Mouse (Mus musculus) hindbrain, embryonic 13.5 days (tissue): ENCODE measurements around the gene Cldn12. TPM values are rescaled to one million over a fixed set of nuclear protein-coding genes. Genes with fewer than 3 reads are reported as not detected.

Experiments used
- ATAC-seq: fragments of 200-750 bp; cut with Nextera tagmentation; 2 replicates; pipeline ENCODE4 v1.8.0; 2017; ENCODE audit warnings: moderate TSS enrichment; ENCODE audit not compliant: low FRiP score
- H3K27ac ChIP-seq: fragments of 300-500 bp; sonication (generic); 2 replicates; pipeline ENCODE4 v1.5.1; 2015; ENCODE audit warnings: inconsistent platforms, mild to moderate bottlenecking, moderate library complexity
- H3K27me3 ChIP-seq: fragments of 300-500 bp; sonication (generic); 2 replicates; pipeline ENCODE4 v1.6.1; 2015; ENCODE audit warnings: mild to moderate bottlenecking, inconsistent platforms
- H3K36me3 ChIP-seq: fragments of 300-500 bp; sonication (generic); 2 replicates; pipeline ENCODE4 v1.6.1; 2015; ENCODE audit warnings: mild to moderate bottlenecking, inconsistent platforms
- H3K4me1 ChIP-seq: fragments of 300-500 bp; sonication (generic); replicated peaks from 2 replicates; pipeline ENCODE4 v1.6.1; 2015; ENCODE audit warnings: inconsistent platforms
- H3K4me2 ChIP-seq: fragments of 300-500 bp; sonication (generic); 2 replicates; pipeline ENCODE4 v1.6.1; 2015; ENCODE audit warnings: inconsistent platforms, mild to moderate bottlenecking, moderate library complexity
- H3K4me3 ChIP-seq: fragments of 300-500 bp; sonication (generic); 2 replicates; pipeline ENCODE4 v1.5.1; 2015; ENCODE audit warnings: mild to moderate bottlenecking, inconsistent platforms
- H3K9ac ChIP-seq: fragments of 300-500 bp; sonication (generic); 2 replicates; pipeline ENCODE4 v1.6.1; 2015; ENCODE audit warnings: mild to moderate bottlenecking, inconsistent platforms
- H3K9me3 ChIP-seq: fragments of 300-500 bp; sonication (generic); 2 replicates; pipeline ENCODE4 v1.6.1; 2016; ENCODE audit warnings: inconsistent platforms
- WGBS: fragments of 180-500 bp; shearing (Covaris S2); methylation state at CpG from one replicate; pipeline ENCODE4 v1.1.7; 2015; 5-methylcytosine and 5-hydroxymethylcytosine counted together
- polyA plus RNA-seq: library from polyadenylated mRNA; unstranded; fragments of >200 nt; fragmentation: Nextera tagmentation; extraction: Ambion mirVana; gene quantifications from 2 replicates; pipeline ENCODE4 v1.2.1, GENCODE M21; 2015

The Cldn12 gene
- polyA plus RNA-seq, 1 experiment from 2014 or later, result 20.6 TPM

DNA sequence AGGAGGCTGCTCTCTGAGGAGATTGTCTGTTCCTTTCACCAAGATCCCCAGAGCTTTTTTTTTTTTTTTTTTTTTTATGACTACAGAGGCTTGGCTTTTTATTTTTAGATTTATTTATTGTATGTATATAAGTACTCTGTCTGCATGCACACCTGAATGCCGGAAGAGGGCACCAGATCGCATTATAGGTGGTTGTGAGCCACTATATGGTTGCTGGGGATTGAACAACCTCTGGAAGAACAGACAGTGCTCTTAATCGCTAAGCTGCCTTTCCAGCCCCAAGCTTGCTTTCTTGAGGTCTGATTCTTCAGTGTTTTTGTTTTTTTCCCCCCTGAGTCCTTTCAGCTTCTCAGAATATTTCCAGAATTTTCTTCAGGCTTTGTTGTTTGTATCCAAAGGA lies 28.7 kb downstream of the Cldn12 start:
- no peak overlapping the region for H3K27ac ChIP-seq
- H3K9ac ChIP-seq, result no peak overlapping the region
- no peak overlapping the region for H3K4me2 ChIP-seq
- ATAC-seq, result no peak
- H3K4me3 ChIP-seq, result no peak overlapping the region
- H3K4me1 ChIP-seq, result no peaks in the 10 kb centered on the region
- H3K27me3 ChIP-seq, result no peaks in the 10 kb centered on the region
- no peaks in the 10 kb centered on the region for H3K9me3 ChIP-seq
- WGBS, result 24% methylated on average over 3 of the region's 3 CpGs
- H3K36me3 ChIP-seq, result no peaks in the 10 kb centered on the region

- Histone ChIP-seq H3K9ac (no peak overlapping the region), H3K27ac (no peak overlapping the region), H3K27me3 (0 out of 2 replicates have a peak, but pooled peaks cover 2% of the 10 kb centered on the region), H3K4me2 (no peak overlapping the region), H3K36me3 (no peaks in the 10 kb centered on the region), H3K4me3 (no peak overlapping the region), H3K4me1 (no peaks in the 10 kb centered on the region), H3K9me3 (no peaks in the 10 kb centered on the region)
- no peak for ATAC-seq
- 65% methylated on average over 9 of the region's 9 CpGs for WGBS
Observed at GRCm38 (mm10) chr5:5483254-5483858, 31.4 kb downstream of the Cldn12 start.

DNA sequence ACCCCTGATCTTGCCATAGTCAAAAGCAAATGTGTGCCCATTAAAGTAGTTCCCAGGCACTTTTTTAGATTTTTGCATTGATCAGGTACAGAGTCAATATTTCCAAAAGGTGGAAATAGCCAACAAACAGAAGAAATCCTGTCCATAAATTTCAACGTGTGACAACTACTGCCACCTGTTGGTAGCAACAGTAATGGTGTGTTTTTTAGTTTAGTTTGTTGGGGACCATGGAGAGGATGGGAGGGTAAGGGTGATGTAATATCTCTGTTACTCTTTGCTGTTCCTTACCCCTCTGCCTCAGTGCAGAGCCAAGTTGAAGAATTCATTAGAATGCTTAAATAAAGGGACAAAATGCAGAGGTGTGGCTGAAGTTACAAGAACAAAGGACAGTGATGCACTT lies 33.1 kb downstream of the Cldn12 start:
- no peak overlapping the region for H3K27ac ChIP-seq
- no peak overlapping the region for H3K9ac ChIP-seq
- no peak overlapping the region for H3K4me3 ChIP-seq
- H3K36me3 ChIP-seq, result no peaks in the 10 kb centered on the region
- H3K27me3 ChIP-seq, result 0 out of 2 replicates have a peak, but pooled peaks cover 2% of the 10 kb centered on the region
- H3K4me1 ChIP-seq, result no peaks in the 10 kb centered on the region
- H3K9me3 ChIP-seq, result no peaks in the 10 kb centered on the region
- WGBS, result 6% methylated on average over 1 of the region's 1 CpGs
- ATAC-seq, result 0 out of 2 replicates have a peak, but pooled peaks have one; percentile 39
- no peak overlapping the region for H3K4me2 ChIP-seq

DNA sequence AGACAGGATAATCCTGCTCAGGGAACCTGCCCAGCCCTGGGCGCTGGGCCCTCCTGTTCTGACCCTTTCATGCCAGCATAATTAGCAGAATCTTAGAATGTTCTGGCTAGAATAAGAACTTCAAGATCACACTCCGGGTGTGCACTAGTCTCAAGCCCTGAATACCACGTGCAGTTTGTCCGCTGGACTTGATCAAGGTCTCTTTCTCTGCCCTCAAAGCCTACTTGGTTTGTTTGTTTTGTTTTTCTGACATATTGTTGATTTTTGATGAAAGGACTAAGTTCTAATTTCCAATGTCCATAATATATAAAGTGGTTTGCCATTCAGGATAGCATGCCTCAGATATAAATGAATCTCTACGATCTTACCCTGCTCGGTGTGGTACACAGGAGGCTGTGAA lies 35.7 kb downstream of the Cldn12 start, which contains the start of gene 1700015F17Rik:
Gene 1700015F17Rik (minus strand): TSS at position 101 of the 400 bp plus-strand sequence.
- Histone ChIP-seq H3K4me1 (no peaks in the 10 kb centered on the region), H3K9ac (no peak within 1 kb of the TSS), H3K36me3 (no peaks in the 10 kb centered on the region), H3K4me2 (no peak within 1 kb of the TSS), H3K4me3 (no peak within 1 kb of the TSS), H3K27ac (no peak within 1 kb of the TSS), H3K27me3 (0 out of 2 replicates have a peak, but pooled peaks cover 2% of the 10 kb centered on the region), H3K9me3 (no peaks in the 10 kb centered on the region)
- WGBS, result 94% methylated on average over 6 of the region's 6 CpGs
- no peak for ATAC-seq

- Histone ChIP-seq H3K36me3 (no peaks in the 10 kb centered on the region), H3K9ac (no peak overlapping the region), H3K4me1 (no peaks in the 10 kb centered on the region), H3K9me3 (no peaks in the 10 kb centered on the region), H3K27ac (no peak overlapping the region), H3K4me3 (no peak overlapping the region), H3K27me3 (0 out of 2 replicates have a peak, but pooled peaks cover 2% of the 10 kb centered on the region), H3K4me2 (no peak overlapping the region)
- ATAC-seq, result no peak
- 93% methylated on average over 4 of the region's 4 CpGs for WGBS
Observed at GRCm38 (mm10) chr5:5476133-5476532, 38.6 kb downstream of the Cldn12 start.

- Histone ChIP-seq H3K27ac (no peak overlapping the region), H3K27me3 (no peaks in the 10 kb centered on the region), H3K4me2 (no peak overlapping the region), H3K9ac (no peak overlapping the region), H3K9me3 (no peaks in the 10 kb centered on the region), H3K4me3 (no peak overlapping the region), H3K4me1 (no peaks in the 10 kb centered on the region), H3K36me3 (no peaks in the 10 kb centered on the region)
- ATAC-seq, result no peak
- WGBS, result 73% methylated on average over 1 of the region's 1 CpGs
Observed at GRCm38 (mm10) chr5:5465256-5465655, 49.5 kb downstream of the Cldn12 start.

Other genes with a start within 250 kb of the Cldn12 start
- gene Cdk14, start 94.6 kb downstream of the Cldn12 start, polyA plus RNA-seq, result 35.8 and 36.1 TPM in 2 replicates
- not detected in 2 replicates for gene 1700015F17Rik, start 35.8 kb downstream of the Cldn12 start, polyA plus RNA-seq
- gene Gtpbp10, start 44.6 kb upstream of the Cldn12 start, polyA plus RNA-seq, result 20.6 and 26.1 TPM in 2 replicates
- 11.7 and 13.1 TPM in 2 replicates for gene Gm8773, start 58.8 kb upstream of the Cldn12 start, polyA plus RNA-seq
- 7.4 and 10.8 TPM in 2 replicates for gene Cfap69, start 149.3 kb upstream of the Cldn12 start, polyA plus RNA-seq
- 5.1 and 5.2 TPM in 2 replicates for gene Steap2, start 179.6 kb upstream of the Cldn12 start, polyA plus RNA-seq
- gene Steap1, start 234.4 kb upstream of the Cldn12 start, polyA plus RNA-seq, result 1.5 and 2.1 TPM in 2 replicates